ENCODE assay signal across 8 mouse cellular contexts in genomic region chr7:16817693-16818092, GRCm38 (mm10). TPM values are rescaled to one million over a fixed set of nuclear protein-coding genes. Genes with fewer than 3 reads are reported as not detected.
DNase-seq lines count a peak whose midpoint lies in the region; ATAC-seq and TF ChIP-seq lines count a peak whose summit lies in the region.

No protein-coding gene starts in this region.

- peaks cover 18% of the 10 kb centered on the region; the same call in 1 of the 2 replicates for H3K4me1 ChIP-seq in kidney, adult 2 months (ENCODE audit: control insufficient read depth, insufficient read depth, low read length)
- H3K4me1 ChIP-seq in hindbrain, embryonic 12.5 days, result peaks cover 72% of the 10 kb centered on the region
- peaks cover 72% of the 10 kb centered on the region for H3K4me1 ChIP-seq in midbrain, embryonic 12.5 days

- H3K9me3 ChIP-seq in hindbrain, embryonic 12.5 days (replicated peaks), result no peaks in the 10 kb centered on the region
- H3K9me3 ChIP-seq in midbrain, embryonic 12.5 days, result no peaks in the 10 kb centered on the region

- peak overlapping the region; percentile 100; the same call in 1 of the 2 replicates for H3K4me3 ChIP-seq in kidney, adult 2 months (ENCODE audit: insufficient read depth, low read depth, low read length)
- H3K4me3 ChIP-seq in hindbrain, embryonic 12.5 days, result peak overlapping the region; percentile 80
- H3K4me3 ChIP-seq in midbrain, embryonic 12.5 days, result peak overlapping the region; percentile 94

- TF ChIP-seq CTCF in kidney, adult 2 months (conservative IDR thresholded peaks at IDR 0.05; ENCODE audit: insufficient read depth, insufficient read length, low read depth, low read length), result no peak

- H3K36me3 ChIP-seq in kidney, adult 2 months (ENCODE audit: control insufficient read depth, insufficient read depth, low read length), result no peaks in the 10 kb centered on the region
- H3K36me3 ChIP-seq in hindbrain, embryonic 12.5 days, result 0 out of 2 replicates have a peak, but pooled peaks cover 5% of the 10 kb centered on the region
- peaks cover 18% of the 10 kb centered on the region; the same call in 1 of the 2 replicates for H3K36me3 ChIP-seq in midbrain, embryonic 12.5 days

- H3K27me3 ChIP-seq in kidney, adult 2 months (replicated peaks; ENCODE audit: control insufficient read depth, insufficient read depth, low read length), result no peaks in the 10 kb centered on the region
- peaks cover 7% of the 10 kb centered on the region for H3K27me3 ChIP-seq in hindbrain, embryonic 12.5 days
- peaks cover 11% of the 10 kb centered on the region for H3K27me3 ChIP-seq in midbrain, embryonic 12.5 days

- H3K4me2 ChIP-seq in hindbrain, embryonic 12.5 days (replicated peaks), result peak overlapping the region; percentile 74
- peak overlapping the region; percentile 85 for H3K4me2 ChIP-seq in midbrain, embryonic 12.5 days (replicated peaks)

- ATAC-seq in hindbrain, embryonic 12.5 days (ENCODE audit: low FRiP score), result no peak
- ATAC-seq in midbrain, embryonic 12.5 days (ENCODE audit: low FRiP score, low read depth), result no peak

- WGBS in kidney, adult 2 months, result 24% methylated on average over 3 of the region's 3 CpGs
- 52% methylated on average over 3 of the region's 3 CpGs for WGBS in hindbrain, embryonic 12.5 days
- WGBS in midbrain, embryonic 12.5 days, result 42% methylated on average over 3 of the region's 3 CpGs

- DNase-seq in kidney, adult 2 months, result no peak
- DNase-seq in kidney, adult 8-10 months, result no peak
- DNase-seq in brain, adult 2 months (ENCODE audit: low read depth, low spot score), result peak; percentile 94
- DNase-seq in retina, embryonic 14.5 days (ENCODE audit: low spot score), result no peak
- DNase-seq in MN1 (ENCODE audit: low spot score), result no peak
- no peak for DNase-seq in cerebellum, adult 9-10 months

- no peak overlapping the region for H3K27ac ChIP-seq in kidney, adult 2 months (ENCODE audit: insufficient read depth, low read depth, low read length)
- peak overlapping the region; percentile 99; the same call in 1 of the 2 replicates for H3K27ac ChIP-seq in hindbrain, embryonic 12.5 days
- no peak overlapping the region for H3K27ac ChIP-seq in midbrain, embryonic 12.5 days (replicated peaks)

- TF ChIP-seq POLR2A in kidney, adult 2 months (IDR thresholded peaks at IDR 0.05; ENCODE audit: low read depth, low read length), result no peak

- H3K9ac ChIP-seq in hindbrain, embryonic 12.5 days, result peak overlapping the region; percentile 99
- H3K9ac ChIP-seq in midbrain, embryonic 12.5 days (replicated peaks), result peak overlapping the region; percentile 99

RNA-seq across cellular contexts. Expression of gene Fkrp, which starts 1.2 kb away (rescaled TPM):
- polyA plus RNA-seq in kidney, adult 2 months (2012; rRNA removed), result 31.0 and 33.9 TPM in 2 replicates
- polyA plus RNA-seq in hindbrain, embryonic 12.5 days (2016; fragmentation: Nextera tagmentation; extraction: Ambion mirVana), result 38.7 and 39.1 TPM in 2 replicates
- polyA plus RNA-seq in midbrain, embryonic 12.5 days (2016; fragmentation: Nextera tagmentation; extraction: Ambion mirVana), result 36.9 and 41.2 TPM in 2 replicates

RNA-seq across cellular contexts. Expression of gene Strn4, which starts 2.0 kb away (rescaled TPM):
- polyA plus RNA-seq in kidney, adult 2 months (2012; rRNA removed), result 94.4 and 116 TPM in 2 replicates
- polyA plus RNA-seq in hindbrain, embryonic 12.5 days (2016; fragmentation: Nextera tagmentation; extraction: Ambion mirVana), result 180 and 183 TPM in 2 replicates
- polyA plus RNA-seq in midbrain, embryonic 12.5 days (2016; fragmentation: Nextera tagmentation; extraction: Ambion mirVana), result 191 and 196 TPM in 2 replicates

RNA-seq across cellular contexts. Expression of gene Prkd2, which starts 25.0 kb away (rescaled TPM):
- 18.3 and 23.3 TPM in 2 replicates for polyA plus RNA-seq in kidney, adult 2 months (2012; rRNA removed)
- polyA plus RNA-seq in hindbrain, embryonic 12.5 days (2016; fragmentation: Nextera tagmentation; extraction: Ambion mirVana), result 8.8 and 9.3 TPM in 2 replicates
- 10.2 and 12.0 TPM in 2 replicates for polyA plus RNA-seq in midbrain, embryonic 12.5 days (2016; fragmentation: Nextera tagmentation; extraction: Ambion mirVana)

RNA-seq across cellular contexts. Expression of gene Slc1a5, which starts 36.6 kb away (rescaled TPM):
- polyA plus RNA-seq in kidney, adult 2 months (2012; rRNA removed), result 74.6 and 95.2 TPM in 2 replicates
- 20.2 and 20.5 TPM in 2 replicates for polyA plus RNA-seq in hindbrain, embryonic 12.5 days (2016; fragmentation: Nextera tagmentation; extraction: Ambion mirVana)
- polyA plus RNA-seq in midbrain, embryonic 12.5 days (2016; fragmentation: Nextera tagmentation; extraction: Ambion mirVana), result 33.3 and 33.6 TPM in 2 replicates

RNA-seq across cellular contexts. Expression of gene Dact3, which starts 57.4 kb away (rescaled TPM):
- polyA plus RNA-seq in kidney, adult 2 months (2012; rRNA removed), result 5.5 and 7.5 TPM in 2 replicates
- 9.0 and 10.4 TPM in 2 replicates for polyA plus RNA-seq in hindbrain, embryonic 12.5 days (2016; fragmentation: Nextera tagmentation; extraction: Ambion mirVana)
- 4.7 and 6.2 TPM in 2 replicates for polyA plus RNA-seq in midbrain, embryonic 12.5 days (2016; fragmentation: Nextera tagmentation; extraction: Ambion mirVana)
